Mouse (Mus musculus): ENCODE measurements around the gene Lmln. TPM values are rescaled to one million over a fixed set of nuclear protein-coding genes. Genes with fewer than 3 reads are reported as not detected.

Gene Lmln
- total and polyA plus RNA-seq, 3 experiments: 1.5 to 3.2 (median 2.6) TPM

GRCm38 (mm10) chr16:33017677-33018349, 44.5 kb upstream of the Lmln start:
- Histone ChIP-seq H3K9me3 (replicated peaks; ENCODE audit: low read length) (no peaks in the 10 kb centered on the region), H3K36me3 (replicated peaks in 1 of 2; ENCODE audit: control insufficient read depth in 1 of 2, insufficient read depth in 1 of 2, low read length in 1 of 2) (peaks cover 16 to 67% of the 10 kb centered on the region in 2 experiments), H3K4me3 (replicated peaks in 1 of 3; ENCODE audit: low read depth in 2 of 3, low read length in 2 of 3, poor library complexity in 1 of 3) (peak overlapping the region in 1 of 3 experiments; percentile 45), H3K27me3 (replicated peaks) (no peaks in the 10 kb centered on the region), H3K4me2 (ENCODE audit: insufficient read depth, low read depth, poor library complexity, severe bottlenecking) (peak overlapping the region; percentile 31), H3K79me2 (replicated peaks; ENCODE audit: control insufficient read depth, extremely low read depth, insufficient read depth, poor library complexity, severe bottlenecking) (no peaks in the 10 kb centered on the region), H3K9ac (ENCODE audit: insufficient read depth, low read depth) (no peak overlapping the region), H3K27ac (ENCODE audit: insufficient read depth, low read depth) (0 out of 2 replicates have a peak overlapping the region, but pooled peaks have one; percentile 24), H3K4me1 (ENCODE audit: control insufficient read depth in 1 of 2, insufficient read depth in 2 of 2) (peaks cover 15 to 20% of the 10 kb centered on the region in 2 experiments)
- in situ Hi-C loops (cut with MboI; ENCODE audit: low pct_ligation_motif_present, low pct_unique_long_range_greater_than_20kb, low sequenced_read_pairs) (no loop called here), dilution Hi-C loops (cut with MboI; ENCODE audit: extremely low pct_ligation_motif_present, extremely low pct_unique_long_range_greater_than_20kb, low sequenced_read_pairs) (no loop called here)
- peak; percentile 29 for DNase-seq (ENCODE audit: extremely low read depth)
- TF ChIP-seq UBTF (IDR thresholded peaks at IDR 0.05; ENCODE audit: low read depth, low read length) (no peak), MYC (IDR thresholded peaks at IDR 0.05; ENCODE audit: low read depth, low read length) (no peak), ETS1 (conservative IDR thresholded peaks at IDR 0.05; ENCODE audit: low read depth, low read length) (peak; percentile 65), MEF2A (IDR thresholded peaks at IDR 0.05; ENCODE audit: borderline replicate concordance, low read depth, low read length) (peak; percentile 63), TCF12 (IDR thresholded peaks at IDR 0.05; ENCODE audit: low read depth, low read length) (peak; percentile 42; the same call in 1 of the 2 replicates), EP300 (IDR thresholded peaks at IDR 0.05; ENCODE audit: low read length) (0 out of 2 replicates have a peak, but pooled peaks have one; percentile 16), SIN3A (IDR thresholded peaks at IDR 0.05; ENCODE audit: low read length) (0 out of 2 replicates have a peak, but pooled peaks have one; percentile 23), NRF1 (IDR thresholded peaks at IDR 0.05; ENCODE audit: low read depth, low read length) (no peak), ZNF384 (IDR thresholded peaks at IDR 0.05; ENCODE audit: low read depth, low read length) (peak; percentile 89)

- dilution Hi-C loops (cut with MboI; ENCODE audit: extremely low pct_ligation_motif_present, extremely low pct_unique_long_range_greater_than_20kb, low sequenced_read_pairs): no loop called here
These were observed 43.1 kb upstream of the Lmln start for GRCm38 (mm10) chr16:33019117-33019770.

More at GRCm38 (mm10) chr16:33019117-33019770, 43.1 kb upstream of the Lmln start:
- H3K9me3 ChIP-seq (replicated peaks; ENCODE audit: low read length): no peaks in the 10 kb centered on the region
- H3K9ac ChIP-seq (ENCODE audit: insufficient read depth, low read depth): no peak overlapping the region
- H3K4me2 ChIP-seq (ENCODE audit: insufficient read depth, low read depth, poor library complexity, severe bottlenecking): no peak overlapping the region
- no peak for DNase-seq (ENCODE audit: extremely low read depth)
- H3K4me3 ChIP-seq (replicated peaks in 1 of 3; ENCODE audit: low read depth in 2 of 3, low read length in 2 of 3, poor library complexity in 1 of 3): no peak overlapping the region
- peaks cover 15 to 23% of the 10 kb centered on the region in 2 experiments for H3K4me1 ChIP-seq (ENCODE audit: control insufficient read depth in 1 of 2, insufficient read depth in 2 of 2)
- H3K27ac ChIP-seq (ENCODE audit: insufficient read depth, low read depth): no peak overlapping the region
- TF ChIP-seq TBP (conservative IDR thresholded peaks at IDR 0.05; ENCODE audit: low read depth, low read length): no peak
- TF ChIP-seq ETS1 (conservative IDR thresholded peaks at IDR 0.05; ENCODE audit: low read depth, low read length): no peak
- no peak for TF ChIP-seq MAZ (IDR thresholded peaks at IDR 0.05; ENCODE audit: low read depth, low read length)
- no peak for TF ChIP-seq USF1 (IDR thresholded peaks at IDR 0.05; ENCODE audit: low read depth, low read length)
- TF ChIP-seq SIN3A (IDR thresholded peaks at IDR 0.05; ENCODE audit: low read length): no peak
- no peaks in the 10 kb centered on the region for H3K79me2 ChIP-seq (replicated peaks; ENCODE audit: control insufficient read depth, extremely low read depth, insufficient read depth, poor library complexity, severe bottlenecking)
- H3K27me3 ChIP-seq (replicated peaks): no peaks in the 10 kb centered on the region
- in situ Hi-C loops (cut with MboI; ENCODE audit: low pct_ligation_motif_present, low pct_unique_long_range_greater_than_20kb, low sequenced_read_pairs): no loop called here
- peaks cover 5 to 53% of the 10 kb centered on the region in 2 experiments for H3K36me3 ChIP-seq (replicated peaks in 1 of 2; ENCODE audit: control insufficient read depth in 1 of 2, insufficient read depth in 1 of 2, low read length in 1 of 2)
